Mouse (Mus musculus) liver, adult 10 weeks (tissue): Measurements from ENCODE around the gene Chrna7. TPM values are rescaled to one million over a fixed set of nuclear protein-coding genes. Genes with fewer than 3 reads are reported as not detected.

Experiments
- polyA plus RNA-seq: library from polyadenylated mRNA; stranded (reverse); fragments of 350-450 nt; fragmentation: Illumina TruSeq; extraction: RNeasy Lipid Tissue Mini Kit (QIAGEN cat#74804); gene quantifications from one replicate; pipeline ENCODE4 v1.2.3, GENCODE M21; 2014; ENCODE audit warnings: low read depth, low replicate concordance

Chrna7 gene
- polyA plus RNA-seq: not detected

GRCm38 (mm10) chr7:63212084-63212723, at the start of gene Chrna7:
TSS of gene Chrna7 (minus strand) at chr7:63212569.

Other genes with a start within 250 kb of the Chrna7 start
- not detected for gene Otud7a, start 232.2 kb upstream of the Chrna7 start, polyA plus RNA-seq